Comparison of ENCODE assay signal across 12 mouse cellular contexts in genomic region chr13:53120906-53121305, GRCm38 (mm10).
DNase-seq lines count a peak whose midpoint lies in the region; ATAC-seq and TF ChIP-seq lines count a peak whose summit lies in the region.
"Had no signal": no experiment of that assay in that cellular context is flagged by ENCODE, and none has a peak within 500 bp of the region (broad histone marks: within the 10 kb centered on the region; RNA-seq: fewer than 3 reads in every experiment).

No protein-coding gene starts in this region.

- H3K36me3 ChIP-seq in heart, embryonic 14.5 days (ENCODE audit: control insufficient read depth, insufficient read depth, low read length) = peaks cover 38% of the 10 kb centered on the region
- no peaks in the 10 kb centered on the region; the same call in 1 of the 2 replicates for H3K36me3 ChIP-seq in ES-E14 (ENCODE audit: control insufficient read depth, insufficient read depth, low read length, poor library complexity, severe bottlenecking)
- H3K36me3 ChIP-seq in forebrain, embryonic 15.5 days = no peaks in the 10 kb centered on the region
- H3K36me3 ChIP-seq in midbrain, embryonic 10.5 days = peaks cover 8% of the 10 kb centered on the region; the same call in 1 of the 2 replicates

- peak overlapping the region; percentile 2; the same call in 1 of the 2 replicates for H3K9ac ChIP-seq in heart, embryonic 14.5 days (ENCODE audit: low read length)
- no peak overlapping the region; the same call in 1 of the 2 replicates for H3K9ac ChIP-seq in ES-E14 (ENCODE audit: insufficient read depth, low read depth, low read length, poor library complexity, severe bottlenecking)
- no peak overlapping the region for H3K9ac ChIP-seq in forebrain, embryonic 15.5 days (replicated peaks)
- H3K9ac ChIP-seq: liver, embryonic 14.5 days had no signal

- no peak for DNase-seq in heart, adult 11 months
- peak; percentile 49 for DNase-seq in ES-E14 (ENCODE audit: low read depth, low spot score)
- peak; percentile 46 for DNase-seq in midbrain, embryonic 10.5 days (ENCODE audit: low spot score)
- no peak for DNase-seq in T-cell, adult 2 months (ENCODE audit: low spot score)
- no peak for DNase-seq in urinary bladder, postnatal 36 days (ENCODE audit: low spot score in 2 of 2)
- DNase-seq in spleen, postnatal 36 days (ENCODE audit: low spot score in 2 of 2) = no peak
- DNase-seq: adrenal gland, adult 8-10 months; B cell, adult 2 months; heart, postnatal 10 days had no signal

- peaks cover 4 to 7% of the 10 kb centered on the region in 2 experiments; a peak in 2 of 4 replicates for H3K4me1 ChIP-seq in heart, embryonic 14.5 days (ENCODE audit: control insufficient read depth in 2 of 2, insufficient read depth in 2 of 2, low read length in 2 of 2)
- peaks cover 0 to 8% of the 10 kb centered on the region in 2 experiments; a peak in 1 of 4 replicates for H3K4me1 ChIP-seq in ES-E14 (ENCODE audit: control insufficient read depth in 2 of 2, insufficient read depth in 2 of 2, low read length in 2 of 2, poor library complexity in 1 of 2)
- peaks cover 22% of the 10 kb centered on the region for H3K4me1 ChIP-seq in forebrain, embryonic 15.5 days
- peaks cover 22% of the 10 kb centered on the region for H3K4me1 ChIP-seq in midbrain, embryonic 10.5 days

- ATAC-seq in heart, embryonic 14.5 days (ENCODE audit: insufficient number of reproducible peaks, insufficient read depth, low FRiP score, low read depth) = no peak
- peak; percentile 47 for ATAC-seq in forebrain, embryonic 15.5 days (replicated peaks)

- H3K9me3 ChIP-seq in heart, embryonic 14.5 days (ENCODE audit: control insufficient read depth, low read length) = no peaks in the 10 kb centered on the region
- H3K9me3 ChIP-seq in ES-E14 (ENCODE audit: control insufficient read depth, insufficient read depth, low read depth, low read length) = no peaks in the 10 kb centered on the region
- no peaks in the 10 kb centered on the region for H3K9me3 ChIP-seq in forebrain, embryonic 15.5 days
- no peaks in the 10 kb centered on the region for H3K9me3 ChIP-seq in midbrain, embryonic 10.5 days (replicated peaks)

- H3K27ac ChIP-seq in heart, embryonic 14.5 days (replicated peaks in 1 of 2; ENCODE audit: control insufficient read depth in 1 of 2, insufficient read depth in 1 of 2, low read depth in 2 of 2, low read length in 2 of 2) = no peak overlapping the region
- H3K27ac ChIP-seq in ES-E14 (ENCODE audit: insufficient read depth, low read depth, low read length, poor library complexity, severe bottlenecking) = no peak overlapping the region
- H3K27ac ChIP-seq in forebrain, embryonic 15.5 days (replicated peaks) = no peak overlapping the region
- H3K27ac ChIP-seq in midbrain, embryonic 10.5 days (replicated peaks) = peak overlapping the region; percentile 35; the same call in 1 of the 2 replicates
- H3K27ac ChIP-seq: liver, embryonic 14.5 days had no signal

- no peak overlapping the region for H3K4me2 ChIP-seq in heart, embryonic 14.5 days (ENCODE audit: low read length)
- H3K4me2 ChIP-seq in forebrain, embryonic 15.5 days (replicated peaks) = peak overlapping the region; percentile 14; the same call in 1 of the 2 replicates

- in situ Hi-C loops in ES-E14 (cut with MboI; ENCODE audit: low sequenced_read_pairs in 2 of 2, unreplicated experiment in 2 of 2) = loop anchor here in 1 of 2 experiments (5.0 kb wide), 1 partner anchor 186 kb away; no protein-coding TSS in a partner anchor

- H3K27me3 ChIP-seq in heart, embryonic 14.5 days (ENCODE audit: control insufficient read depth, insufficient read depth, low read length) = no peaks in the 10 kb centered on the region
- no peaks in the 10 kb centered on the region for H3K27me3 ChIP-seq in forebrain, embryonic 15.5 days
- no peaks in the 10 kb centered on the region for H3K27me3 ChIP-seq in midbrain, embryonic 10.5 days (ENCODE audit: low read depth, poor library complexity, severe bottlenecking)

- 34% methylated on average over 11 of the region's 11 CpGs for WGBS in heart, embryonic 14.5 days
- WGBS in forebrain, embryonic 15.5 days = 10% methylated on average over 11 of the region's 11 CpGs
- 27% methylated on average over 11 of the region's 11 CpGs for WGBS in midbrain, embryonic 10.5 days

- H3K4me3 ChIP-seq in heart, embryonic 14.5 days (ENCODE audit: control insufficient read depth in 1 of 2, insufficient read depth in 1 of 2, low read depth in 1 of 2, low read length in 2 of 2) = no peak overlapping the region
- no peak overlapping the region for H3K4me3 ChIP-seq in ES-E14 (ENCODE audit: insufficient read depth in 1 of 2, low read depth in 1 of 2, low read length in 2 of 2, poor library complexity in 1 of 2, severe bottlenecking in 1 of 2)
- no peak overlapping the region for H3K4me3 ChIP-seq in forebrain, embryonic 15.5 days
- H3K4me3 ChIP-seq in midbrain, embryonic 10.5 days = 0 out of 2 replicates have a peak overlapping the region, but pooled peaks have one; percentile 7

TF ChIP-seq in ES-E14, 5 proteins besides CTCF, POLR2A, EP300 and RAD21:
- TF ChIP-seq HCFC1 (IDR thresholded peaks at IDR 0.05; ENCODE audit: borderline replicate concordance, insufficient read depth, low read length) (no peak), ZC3H11A (IDR thresholded peaks at IDR 0.05; ENCODE audit: borderline replicate concordance, low read depth, low read length) (no peak), CHD2 (IDR thresholded peaks at IDR 0.05; ENCODE audit: low read depth, low read length) (no peak), ZNF384 (IDR thresholded peaks at IDR 0.05; ENCODE audit: low read depth, low read length) (no peak), MAFK (IDR thresholded peaks at IDR 0.05; ENCODE audit: insufficient read depth, low read depth, low read length) (no peak)

Comparison
In these comparisons a context has a peak if more than half of its experiments do, and no peak if none do; other contexts are left out.
1. DNase-seq: peak in ES-E14 (single experiment) and midbrain, embryonic 10.5 days (single experiment); none in heart, adult 11 months (single experiment), T-cell, adult 2 months (single experiment), urinary bladder, postnatal 36 days (0 of 2) and spleen, postnatal 36 days (0 of 2).